Mouse (Mus musculus) neural tube, embryonic 12.5 days (tissue): ENCODE measurements at regions not wholly inside any gene's neighbourhood (a gene's known extent, or its start where the extent isn't known, plus 50 kb on each side); places are given as distances from the start of the nearest gene placed in this dataset.
A peak's percentile ranks its signal among the peaks of the same experiment; 100 is the strongest.

ENCODE experiments used
- ATAC-seq: fragments of 200-750 bp; cut with Nextera tagmentation; 2 replicates; pipeline ENCODE4 v1.8.0; 2017; ENCODE audit warnings: low read depth, mild to moderate bottlenecking, moderate TSS enrichment, moderate library complexity; ENCODE audit not compliant: low FRiP score
- H3K27ac ChIP-seq: fragments of 300-500 bp; sonication (generic); 2 replicates; pipeline ENCODE4 v1.5.1; 2016
- H3K27me3 ChIP-seq: fragments of 300-500 bp; sonication (generic); replicated peaks from 2 replicates; pipeline ENCODE4 v1.6.1; 2016; ENCODE audit warnings: mild to moderate bottlenecking
- H3K36me3 ChIP-seq: fragments of 300-500 bp; sonication (generic); 2 replicates; pipeline ENCODE4 v1.6.1; 2016; ENCODE audit warnings: mild to moderate bottlenecking
- H3K4me1 ChIP-seq: fragments of 300-500 bp; sonication (generic); 2 replicates; pipeline ENCODE4 v1.6.1; 2016
- H3K4me2 ChIP-seq: fragments of 300-500 bp; sonication (generic); replicated peaks from 2 replicates; pipeline ENCODE4 v1.6.1; 2016; ENCODE audit warnings: mild to moderate bottlenecking
- H3K4me3 ChIP-seq: fragments of 300-500 bp; sonication (generic); 2 replicates; pipeline ENCODE4 v1.5.1; 2016
- H3K9ac ChIP-seq: fragments of 300-500 bp; sonication (generic); 2 replicates; pipeline ENCODE4 v1.6.1; 2016; ENCODE audit warnings: mild to moderate bottlenecking
- H3K9me3 ChIP-seq: fragments of 300-500 bp; sonication (generic); 2 replicates; pipeline ENCODE4 v1.6.1; 2016; ENCODE audit warnings: mild to moderate bottlenecking
- WGBS: fragments of 180-500 bp; shearing (Covaris S2); methylation state at CpG from one replicate; pipeline ENCODE4 v1.1.7; 2016; 5-methylcytosine and 5-hydroxymethylcytosine counted together

DNA sequence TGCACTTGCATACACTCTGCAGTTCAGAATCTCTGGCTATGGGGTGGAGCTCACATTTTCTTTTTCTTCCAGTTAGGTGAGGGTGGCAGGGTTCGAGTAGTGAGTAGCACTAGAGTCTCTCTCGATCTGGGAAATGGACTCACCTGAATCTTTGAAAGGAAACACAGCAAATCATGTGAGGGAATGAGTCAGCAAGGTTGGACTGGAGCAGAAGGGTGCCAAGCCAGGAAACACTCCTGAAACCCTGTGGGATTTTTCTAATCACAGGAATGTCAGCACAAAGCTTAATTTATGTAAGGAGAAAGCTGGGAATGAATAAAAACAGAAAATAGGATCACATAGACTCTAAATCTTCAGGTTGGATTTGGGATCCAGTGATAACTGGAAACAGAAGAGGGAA is 282.1 kb downstream of the Slc30a10 start:
- no peaks in the 10 kb centered on the region for H3K27me3 ChIP-seq
- H3K9ac ChIP-seq, result no peak overlapping the region
- WGBS, result 79% methylated on average over 2 of the region's 2 CpGs
- no peaks in the 10 kb centered on the region for H3K4me1 ChIP-seq
- H3K4me3 ChIP-seq, result no peak overlapping the region
- no peaks in the 10 kb centered on the region for H3K36me3 ChIP-seq
- no peak overlapping the region for H3K27ac ChIP-seq
- H3K4me2 ChIP-seq, result no peak overlapping the region
- ATAC-seq, result no peak
- no peaks in the 10 kb centered on the region for H3K9me3 ChIP-seq

- Histone ChIP-seq H3K9ac (no peak overlapping the region), H3K4me1 (no peaks in the 10 kb centered on the region), H3K4me2 (no peak overlapping the region), H3K27me3 (no peaks in the 10 kb centered on the region), H3K27ac (no peak overlapping the region), H3K4me3 (no peak overlapping the region), H3K9me3 (no peaks in the 10 kb centered on the region), H3K36me3 (no peaks in the 10 kb centered on the region)
- ATAC-seq, result peak; percentile 25; the same call in 1 of the 2 replicates
- 64% methylated on average over 11 of the region's 11 CpGs for WGBS
These were observed 286.6 kb downstream of the Slc30a10 start for GRCm38 (mm10) chr1:185741034-185741890.

DNA sequence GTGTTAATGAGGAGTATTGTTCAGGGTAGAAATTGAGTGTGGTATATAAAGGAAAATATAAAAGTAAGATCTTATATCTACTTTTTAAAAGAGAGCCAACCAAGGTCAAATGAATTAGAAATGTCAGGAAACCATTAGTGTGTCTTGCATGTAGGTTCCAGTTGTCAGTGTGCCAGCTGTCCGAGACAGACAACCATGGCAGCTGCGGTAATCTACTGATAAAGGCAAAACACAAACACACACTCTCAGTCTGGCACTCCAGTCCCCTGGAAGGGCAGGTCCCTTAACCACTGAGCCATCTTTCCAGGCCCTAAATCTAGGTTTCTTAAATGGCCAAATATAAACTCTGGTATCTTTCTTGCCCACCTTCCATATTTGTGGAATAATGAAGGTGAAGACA is 294.6 kb downstream of the Slc30a10 start:
- ATAC-seq, result no peak
- Histone ChIP-seq H3K4me3 (no peak overlapping the region), H3K27me3 (no peaks in the 10 kb centered on the region), H3K9me3 (no peaks in the 10 kb centered on the region), H3K9ac (no peak overlapping the region), H3K36me3 (no peaks in the 10 kb centered on the region), H3K27ac (no peak overlapping the region), H3K4me1 (no peaks in the 10 kb centered on the region), H3K4me2 (no peak overlapping the region)
- 86% methylated on average over 2 of the region's 2 CpGs for WGBS

DNA sequence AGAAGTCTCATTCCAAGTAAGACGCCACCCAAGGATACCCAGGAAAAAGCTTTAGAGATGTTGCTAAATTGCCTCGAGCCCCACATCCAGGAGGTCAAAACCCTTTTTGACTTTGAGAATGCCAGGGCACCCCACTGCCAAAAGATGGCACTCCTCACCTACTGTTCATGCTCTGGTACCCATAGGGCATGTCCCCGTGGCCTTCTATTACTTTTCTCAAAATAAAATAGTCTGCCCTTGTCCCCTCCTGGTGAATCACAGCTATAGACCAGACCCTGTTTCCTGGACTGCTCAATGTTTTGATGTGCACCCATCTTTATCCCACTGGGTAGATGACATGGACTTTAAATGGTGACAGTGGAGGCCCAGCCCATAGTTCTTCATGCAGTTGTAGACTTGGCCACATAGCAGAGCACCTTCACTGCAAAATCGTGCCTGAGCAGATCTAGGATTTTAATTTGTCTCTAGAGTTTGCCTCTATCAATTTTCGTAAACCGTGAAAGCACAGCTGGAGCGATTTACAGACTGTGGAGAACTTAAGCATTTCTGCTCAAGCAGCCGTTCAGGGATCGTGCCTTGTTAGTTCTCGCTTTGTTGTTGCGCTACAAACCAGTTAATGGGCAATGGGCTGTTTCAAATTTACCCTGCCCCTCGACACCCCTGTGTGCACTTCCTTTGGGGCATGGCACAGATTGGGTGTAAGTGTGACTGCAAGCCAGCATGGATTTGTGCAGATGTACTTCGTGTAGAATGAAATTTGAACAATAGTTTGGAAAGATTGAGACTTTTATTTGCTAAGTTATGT is 300.0 kb downstream of the Slc30a10 start:
- no peaks in the 10 kb centered on the region for H3K36me3 ChIP-seq
- no peaks in the 10 kb centered on the region for H3K9me3 ChIP-seq
- no peaks in the 10 kb centered on the region for H3K4me1 ChIP-seq
- H3K27ac ChIP-seq, result no peak overlapping the region
- 65% methylated on average over 13 of the region's 13 CpGs for WGBS
- no peak overlapping the region for H3K4me2 ChIP-seq
- H3K9ac ChIP-seq, result no peak overlapping the region
- no peaks in the 10 kb centered on the region for H3K27me3 ChIP-seq
- H3K4me3 ChIP-seq, result no peak overlapping the region
- ATAC-seq, result no peak

DNA sequence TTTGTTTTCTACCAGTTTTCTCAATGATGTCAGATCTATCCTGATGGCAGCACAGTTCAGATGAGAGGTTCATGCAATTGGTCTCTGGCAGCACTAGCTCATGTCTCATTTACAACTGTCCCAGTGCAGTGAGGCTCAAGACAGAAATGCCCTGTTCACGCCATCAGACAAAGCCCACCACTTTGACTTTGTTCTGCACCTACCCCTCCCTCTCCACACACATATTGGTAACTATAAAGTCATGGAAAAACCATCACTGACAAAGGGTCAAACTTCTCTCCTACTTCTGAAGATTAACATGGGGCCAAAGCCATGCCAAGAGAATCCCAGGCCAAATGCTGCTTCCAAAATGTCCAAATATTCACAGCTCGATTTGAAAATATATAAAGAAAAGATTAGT is 302.7 kb downstream of the Slc30a10 start:
- H3K4me3 ChIP-seq, result no peak overlapping the region
- H3K27me3 ChIP-seq, result no peaks in the 10 kb centered on the region
- H3K27ac ChIP-seq, result no peak overlapping the region
- no peaks in the 10 kb centered on the region for H3K9me3 ChIP-seq
- 81% methylated on average over 2 of the region's 2 CpGs for whole genome bisulfite sequencing
- ATAC-seq, result no peak
- H3K4me1 ChIP-seq, result no peaks in the 10 kb centered on the region
- no peak overlapping the region for H3K9ac ChIP-seq
- no peaks in the 10 kb centered on the region for H3K36me3 ChIP-seq
- H3K4me2 ChIP-seq, result no peak overlapping the region

DNA sequence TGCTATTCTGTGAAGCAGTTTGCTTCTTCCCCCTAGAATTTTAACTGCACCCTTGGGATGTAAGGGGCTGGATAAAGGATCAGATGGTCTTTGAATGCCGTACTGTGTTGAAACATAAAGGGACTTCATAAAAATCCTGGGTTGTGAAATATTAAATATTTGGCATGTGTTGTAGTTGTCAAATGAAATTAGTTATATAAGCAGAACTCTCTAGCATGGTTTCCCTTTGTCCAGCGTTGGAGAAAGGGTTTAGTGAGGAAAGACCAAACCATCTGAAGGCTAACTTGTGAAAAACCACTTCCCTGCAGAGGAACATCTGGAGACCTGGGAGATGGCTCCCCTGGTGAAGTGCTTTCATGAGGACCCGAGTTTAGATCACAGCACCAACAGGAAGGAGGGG is 319.6 kb downstream of the Slc30a10 start:
- Histone ChIP-seq H3K27me3 (no peaks in the 10 kb centered on the region), H3K9me3 (no peaks in the 10 kb centered on the region), H3K9ac (no peak overlapping the region), H3K27ac (no peak overlapping the region), H3K4me2 (no peak overlapping the region), H3K4me3 (no peak overlapping the region), H3K36me3 (no peaks in the 10 kb centered on the region), H3K4me1 (no peaks in the 10 kb centered on the region)
- no peak for ATAC-seq
- WGBS, result 26% methylated on average over 3 of the region's 3 CpGs

GRCm38 (mm10) chr1:185779604-185780003 is 325.0 kb downstream of the Slc30a10 start:
- 68% methylated on average over 4 of the region's 4 CpGs for WGBS
- ATAC-seq, result no peak

GRCm38 (mm10) chr1:185802156-185802555 is 315.0 kb downstream of the Lyplal1 start:
- no peaks in the 10 kb centered on the region for H3K27me3 ChIP-seq
- no peak overlapping the region for H3K4me2 ChIP-seq
- no peaks in the 10 kb centered on the region for H3K9me3 ChIP-seq
- H3K36me3 ChIP-seq, result no peaks in the 10 kb centered on the region
- ATAC-seq, result no peak
- no peak overlapping the region for H3K27ac ChIP-seq
- H3K4me1 ChIP-seq, result no peaks in the 10 kb centered on the region
- no peak overlapping the region for H3K4me3 ChIP-seq
- no peak overlapping the region for H3K9ac ChIP-seq
- 96% methylated on average over 3 of the region's 3 CpGs for WGBS

More at GRCm38 (mm10) chr1:185779604-185780003, 325.0 kb downstream of the Slc30a10 start:
- no peak overlapping the region for H3K4me3 ChIP-seq
- no peaks in the 10 kb centered on the region for H3K27me3 ChIP-seq
- no peak overlapping the region for H3K4me2 ChIP-seq
- no peak overlapping the region for H3K27ac ChIP-seq
- H3K9me3 ChIP-seq, result no peaks in the 10 kb centered on the region
- H3K9ac ChIP-seq, result no peak overlapping the region
- no peaks in the 10 kb centered on the region for H3K36me3 ChIP-seq
- no peaks in the 10 kb centered on the region for H3K4me1 ChIP-seq

DNA sequence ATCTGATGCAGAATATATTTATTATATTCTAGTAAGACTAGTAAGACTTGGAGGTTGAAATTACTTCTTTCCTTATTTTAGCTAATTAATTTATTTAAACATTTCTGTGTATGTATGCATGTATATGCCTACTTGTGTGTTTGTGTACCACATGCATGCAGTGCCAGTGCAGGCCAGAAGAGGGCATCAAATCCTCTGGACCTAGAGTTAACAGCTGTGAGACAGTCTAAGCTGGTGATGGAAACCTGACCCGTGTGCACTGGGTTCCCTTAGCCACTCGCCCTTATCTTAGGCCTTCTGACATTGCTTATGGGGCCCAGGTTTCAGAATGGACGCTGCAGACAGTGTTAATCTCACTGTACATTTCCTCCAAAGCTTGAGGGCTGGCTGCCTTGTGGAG is 302.2 kb downstream of the Lyplal1 start:
- ATAC-seq, result no peak
- Histone ChIP-seq H3K27me3 (no peaks in the 10 kb centered on the region), H3K9ac (no peak overlapping the region), H3K9me3 (no peaks in the 10 kb centered on the region), H3K4me1 (peaks cover 7% of the 10 kb centered on the region), H3K27ac (no peak overlapping the region), H3K36me3 (no peaks in the 10 kb centered on the region), H3K4me3 (no peak overlapping the region), H3K4me2 (no peak overlapping the region)
- 88% methylated on average over 3 of the region's 3 CpGs for WGBS

GRCm38 (mm10) chr1:185819044-185819443 is 298.1 kb downstream of the Lyplal1 start:
- Histone ChIP-seq H3K9me3 (no peaks in the 10 kb centered on the region), H3K27me3 (no peaks in the 10 kb centered on the region), H3K4me1 (peaks cover 7% of the 10 kb centered on the region), H3K9ac (no peak overlapping the region), H3K36me3 (no peaks in the 10 kb centered on the region), H3K4me2 (no peak overlapping the region), H3K27ac (no peak overlapping the region), H3K4me3 (no peak overlapping the region)
- WGBS, result 1% methylated on average over 5 of the region's 5 CpGs
- peak; percentile 61 for ATAC-seq

DNA sequence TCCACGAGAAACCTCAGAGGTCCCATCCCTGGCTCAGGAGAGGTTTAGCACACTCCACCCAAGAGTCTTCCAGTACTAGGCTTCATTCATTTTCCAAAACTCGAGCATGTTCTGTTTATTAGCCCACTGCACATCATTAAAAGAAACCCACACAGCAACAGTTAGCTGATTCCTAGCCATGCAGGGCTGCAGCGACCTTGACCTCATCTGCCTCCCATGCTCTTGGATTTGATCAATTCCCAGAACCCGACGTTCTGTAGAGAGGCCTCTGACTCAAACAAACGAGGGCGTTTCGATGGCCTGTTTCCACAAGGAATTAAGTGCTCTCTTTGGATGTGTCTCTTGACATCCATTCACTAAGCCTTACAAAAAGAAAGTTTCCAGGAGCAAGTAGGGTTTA is 294.9 kb downstream of the Lyplal1 start:
- H3K4me1 ChIP-seq, result peaks cover 7% of the 10 kb centered on the region
- H3K4me3 ChIP-seq, result no peak overlapping the region
- no peak overlapping the region for H3K27ac ChIP-seq
- 77% methylated on average over 8 of the region's 8 CpGs for WGBS
- H3K9ac ChIP-seq, result no peak overlapping the region
- H3K9me3 ChIP-seq, result no peaks in the 10 kb centered on the region
- H3K36me3 ChIP-seq, result no peaks in the 10 kb centered on the region
- no peaks in the 10 kb centered on the region for H3K27me3 ChIP-seq
- H3K4me2 ChIP-seq, result no peak overlapping the region
- ATAC-seq, result no peak

DNA sequence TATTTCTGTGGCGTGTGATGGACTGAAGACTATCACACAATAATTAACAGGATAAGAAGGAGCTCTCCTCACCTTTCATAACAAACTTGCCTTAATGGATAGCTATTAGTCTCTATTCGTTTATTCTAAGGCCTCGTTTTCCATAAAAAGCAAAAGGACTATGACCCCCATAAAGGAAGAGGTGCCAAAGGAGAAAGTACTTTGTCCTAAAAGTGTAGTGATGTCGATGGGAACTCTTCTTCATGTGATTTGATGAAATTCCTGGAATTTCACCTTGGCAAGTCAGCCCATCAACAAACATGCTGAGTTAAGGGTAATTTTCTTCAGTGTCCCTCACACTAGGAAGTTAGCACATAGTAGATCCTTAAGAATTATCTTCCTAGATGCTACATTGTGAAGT is 293.9 kb downstream of the Lyplal1 start:
- 88% methylated on average over 4 of the region's 4 CpGs for WGBS
- Histone ChIP-seq H3K4me2 (no peak overlapping the region), H3K36me3 (no peaks in the 10 kb centered on the region), H3K27me3 (no peaks in the 10 kb centered on the region), H3K27ac (no peak overlapping the region), H3K9ac (no peak overlapping the region), H3K4me1 (peaks cover 7% of the 10 kb centered on the region), H3K4me3 (no peak overlapping the region), H3K9me3 (no peaks in the 10 kb centered on the region)
- ATAC-seq, result no peak
